Mouse (Mus musculus): Measurements from ENCODE around the gene Ccl4. TPM values are rescaled to one million over a fixed set of nuclear protein-coding genes. Genes with fewer than 3 reads are reported as not detected.

Gene Ccl4
- 19.6 and 29.1 TPM in 2 replicates for total RNA-seq (2015)
- 16.7 and 37.1 TPM in 2 replicates for total RNA-seq (2017)

GRCm38 (mm10) chr11:83662204-83662603 lies at the start of gene Ccl4:
Gene Ccl4 (plus strand): TSS chr11:83662584.
- peak; percentile 81 for ATAC-seq (replicated peaks; ENCODE audit: poor library complexity)

GRCm38 (mm10) chr11:83616586-83616985 lies 45.8 kb upstream of the Ccl4 start:
- peak; percentile 61 for ATAC-seq (replicated peaks; ENCODE audit: poor library complexity)

GRCm38 (mm10) chr11:83618238-83618637 lies 44.1 kb upstream of the Ccl4 start:
- peak; percentile 64 for ATAC-seq (replicated peaks; ENCODE audit: poor library complexity)

- ATAC-seq (replicated peaks; ENCODE audit: poor library complexity) = peak; percentile 79
Observed at GRCm38 (mm10) chr11:83619037-83619436, 43.3 kb upstream of the Ccl4 start.

- no peak for ATAC-seq (replicated peaks; ENCODE audit: poor library complexity)
Observed at GRCm38 (mm10) chr11:83623586-83623985, 38.8 kb upstream of the Ccl4 start.

- ATAC-seq (replicated peaks; ENCODE audit: poor library complexity) = peak; percentile 20; the same call in 1 of the 2 replicates
Observed at GRCm38 (mm10) chr11:83628808-83629207, 33.6 kb upstream of the Ccl4 start.

GRCm38 (mm10) chr11:83630630-83631029 lies 31.8 kb upstream of the Ccl4 start:
- no peak for ATAC-seq (replicated peaks; ENCODE audit: poor library complexity)

- no peak for ATAC-seq (replicated peaks; ENCODE audit: poor library complexity)
Observed at GRCm38 (mm10) chr11:83631065-83631464, 31.3 kb upstream of the Ccl4 start.

- peak; percentile 66 for ATAC-seq (replicated peaks; ENCODE audit: poor library complexity)
Observed at GRCm38 (mm10) chr11:83632744-83633143, 29.6 kb upstream of the Ccl4 start.

- no peak for ATAC-seq (replicated peaks; ENCODE audit: poor library complexity)
Observed at GRCm38 (mm10) chr11:83634425-83634824, 28.0 kb upstream of the Ccl4 start.

- no peak for ATAC-seq (replicated peaks; ENCODE audit: poor library complexity)
Observed at GRCm38 (mm10) chr11:83634898-83635297, 27.5 kb upstream of the Ccl4 start.

- no peak for ATAC-seq (replicated peaks; ENCODE audit: poor library complexity)
Observed at GRCm38 (mm10) chr11:83636742-83637235, 25.6 kb upstream of the Ccl4 start.

GRCm38 (mm10) chr11:83638934-83639333 lies 23.4 kb upstream of the Ccl4 start:
- no peak for ATAC-seq (replicated peaks; ENCODE audit: poor library complexity)

- peak; percentile 61 for ATAC-seq (replicated peaks; ENCODE audit: poor library complexity)
Observed at GRCm38 (mm10) chr11:83639533-83639932, 22.9 kb upstream of the Ccl4 start.

GRCm38 (mm10) chr11:83640141-83640540 lies 22.2 kb upstream of the Ccl4 start:
- peak; percentile 95 for ATAC-seq (replicated peaks; ENCODE audit: poor library complexity)

GRCm38 (mm10) chr11:83641216-83641615 lies 21.2 kb upstream of the Ccl4 start:
- ATAC-seq (replicated peaks; ENCODE audit: poor library complexity) = no peak; the same call in 1 of the 2 replicates

- no peak for ATAC-seq (replicated peaks; ENCODE audit: poor library complexity)
Observed at GRCm38 (mm10) chr11:83645521-83645920, 16.9 kb upstream of the Ccl4 start, which contains the start of gene Rpl9-ps1. Gene Rpl9-ps1 (minus strand): TSS chr11:83645621.

- no peak for ATAC-seq (replicated peaks; ENCODE audit: poor library complexity)
Observed at GRCm38 (mm10) chr11:83646356-83647149, 15.8 kb upstream of the Ccl4 start.

GRCm38 (mm10) chr11:83649305-83649841 lies 13.0 kb upstream of the Ccl4 start, which contains the start of gene Ccl3:
Gene Ccl3 (minus strand): TSS chr11:83649355.
- peak; percentile 87 for ATAC-seq (replicated peaks; ENCODE audit: poor library complexity)

GRCm38 (mm10) chr11:83654606-83655005 lies 7.8 kb upstream of the Ccl4 start:
- ATAC-seq (replicated peaks; ENCODE audit: poor library complexity) = no peak

GRCm38 (mm10) chr11:83657508-83657907 lies 4.9 kb upstream of the Ccl4 start:
- no peak for ATAC-seq (replicated peaks; ENCODE audit: poor library complexity)

- ATAC-seq (replicated peaks; ENCODE audit: poor library complexity) = peak; percentile 51
Observed at GRCm38 (mm10) chr11:83658797-83659196, 3.6 kb upstream of the Ccl4 start.

All from megakaryocyte progenitor cell, adult 5-6 weeks (primary cell).